Mouse (Mus musculus) CH12.LX (cell line): ENCODE measurements around the gene Astl.

Experiments
- CHD1 ChIP-seq: IDR thresholded peaks from 2 replicates; pipeline ENCODE4 v1.6.1; 2012; ENCODE audit warnings: low read depth, low read length, improper control_type of control experiment, inconsistent platforms
- CTCF ChIP-seq, 2 experiments: IDR thresholded peaks in 1 of 2; conservative IDR thresholded peaks in 1 of 2; 2 replicates each; pipeline ENCODE4 v1.5.1; 2011 to 2012; ENCODE audit warnings: low read depth in 2 of 2, low read length in 2 of 2, improper control_type of control experiment in 1 of 2, inconsistent platforms in 1 of 2, mild to moderate bottlenecking in 1 of 2, moderate library complexity in 1 of 2
- ELF1 ChIP-seq: IDR thresholded peaks from 2 replicates; pipeline ENCODE4 v1.6.1; 2014; ENCODE audit warnings: low read depth, mild to moderate bottlenecking, inconsistent platforms, low read length, improper control_type of control experiment
- HCFC1 ChIP-seq: IDR thresholded peaks from 2 replicates; pipeline ENCODE4 v1.6.1; 2012; ENCODE audit warnings: low read depth, mild to moderate bottlenecking, inconsistent platforms, low read length, improper control_type of control experiment
- IRF4 ChIP-seq: IDR thresholded peaks from 2 replicates; pipeline ENCODE4 v1.6.1; 2014; ENCODE audit warnings: low read depth, mild to moderate bottlenecking, inconsistent platforms, low read length, improper control_type of control experiment
- MAFK ChIP-seq: IDR thresholded peaks from 2 replicates; pipeline ENCODE4 v1.6.1; 2011; ENCODE audit warnings: low read length, improper control_type of control experiment; ENCODE audit not compliant: insufficient replicate concordance
- MEF2A ChIP-seq: IDR thresholded peaks from 2 replicates; pipeline ENCODE4 v1.6.1; 2014; ENCODE audit warnings: low read depth, mild to moderate bottlenecking, inconsistent platforms, low read length, improper control_type of control experiment, borderline replicate concordance
- MYC ChIP-seq: IDR thresholded peaks from 2 replicates; pipeline ENCODE4 v1.6.1; 2011; ENCODE audit warnings: low read depth, mild to moderate bottlenecking, improper control_type of control experiment, low read length
- POLR2A ChIP-seq: IDR thresholded peaks from 2 replicates; pipeline ENCODE4 v1.6.1; 2011; ENCODE audit warnings: low read depth, mild to moderate bottlenecking, improper control_type of control experiment, low read length
- RCOR1 ChIP-seq: conservative IDR thresholded peaks from 2 replicates; pipeline ENCODE4 v1.6.1; 2012; ENCODE audit warnings: low read depth, mild to moderate bottlenecking, inconsistent platforms, low read length, improper control_type of control experiment

DNA sequence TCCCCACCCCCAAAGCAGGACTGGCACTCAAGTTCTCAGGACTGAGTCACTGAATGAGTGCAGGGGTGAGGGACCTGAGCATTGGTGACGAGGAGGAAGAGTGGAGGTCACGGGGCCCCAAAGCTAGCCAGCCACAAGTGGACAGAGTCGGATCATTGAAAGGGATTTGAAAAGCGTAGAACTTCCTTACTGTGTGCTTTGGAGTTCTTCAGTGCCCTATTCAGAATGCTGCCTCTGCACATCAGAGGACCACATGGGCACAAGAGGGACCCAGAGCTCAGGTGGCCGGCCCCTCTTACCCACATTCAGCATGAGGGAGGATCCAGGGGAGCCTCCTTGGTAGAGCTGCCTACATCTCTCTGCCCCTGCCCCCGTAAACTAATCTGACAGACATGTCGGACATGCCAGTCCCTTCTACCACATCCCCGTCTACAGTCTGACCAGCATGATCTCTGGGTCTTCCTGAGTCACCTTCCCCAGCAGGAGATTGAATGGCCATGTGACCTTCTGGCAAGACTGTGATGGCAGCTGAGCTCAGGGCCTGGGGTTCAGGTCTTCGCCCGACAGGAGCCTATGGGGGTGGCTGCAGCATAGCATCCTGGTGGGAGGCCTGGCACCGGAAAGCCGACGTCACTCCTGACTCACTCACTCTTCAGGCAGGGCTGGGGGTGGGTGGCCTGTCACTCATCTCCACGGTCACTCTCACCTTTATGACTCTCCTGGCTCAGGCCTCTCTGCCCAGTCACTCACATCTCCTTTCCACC, 5.5 kb upstream of the Astl start:
- TF ChIP-seq MAFK (no peak), CTCF (conservative IDR thresholded peaks at IDR 0.05 in 1 of 2, IDR thresholded peaks at IDR 0.05 in 1 of 2; ENCODE audit: low read depth in 2 of 2, low read length in 2 of 2) (0 out of 4 replicates have a peak, but pooled peaks of 1 of the 2 experiments have one; percentile 3), CHD1 (0 out of 2 replicates have a peak, but pooled peaks have one; percentile 16), HCFC1 (peak; percentile 12; the same call in 1 of the 2 replicates), IRF4 (no peak), ELF1 (no peak), MEF2A (no peak), MYC (0 out of 2 replicates have a peak, but pooled peaks have one; percentile 41), POLR2A (0 out of 2 replicates have a peak, but pooled peaks have one; percentile 60), RCOR1 (no peak)
